Mouse (Mus musculus) hindbrain, embryonic 15.5 days (tissue): Measurements from ENCODE around the gene 1700024G13Rik. TPM values are rescaled to one million over a fixed set of nuclear protein-coding genes. Genes with fewer than 3 reads are reported as not detected.
A peak's percentile ranks its signal among the peaks of the same experiment; 100 is the strongest.
"Not testable (repeated sequence)": the region's sequence is repeated elsewhere in the genome, so short reads cannot be mapped to it uniquely, and the experiment has no call there.

Experiments
- ATAC-seq: fragments of 200-750 bp; cut with Nextera tagmentation; 2 replicates; pipeline ENCODE4 v1.8.0; 2017; ENCODE audit warnings: low read depth, moderate number of reproducible peaks, moderate TSS enrichment; ENCODE audit not compliant: low FRiP score
- H3K27ac ChIP-seq: fragments of 300-500 bp; sonication (generic); replicated peaks from 2 replicates; pipeline ENCODE4 v1.5.1; 2015; ENCODE audit warnings: mild to moderate bottlenecking, inconsistent platforms
- H3K27me3 ChIP-seq: fragments of 300-500 bp; sonication (generic); 2 replicates; pipeline ENCODE4 v1.6.1; 2015; ENCODE audit warnings: control low read depth, inconsistent platforms
- H3K36me3 ChIP-seq: fragments of 300-500 bp; sonication (generic); 2 replicates; pipeline ENCODE4 v1.6.1; 2015; ENCODE audit warnings: control low read depth, inconsistent platforms
- H3K4me1 ChIP-seq: fragments of 300-500 bp; sonication (generic); replicated peaks from 2 replicates; pipeline ENCODE4 v1.6.1; 2015; ENCODE audit warnings: control low read depth, inconsistent platforms
- H3K4me2 ChIP-seq: fragments of 300-500 bp; sonication (generic); 2 replicates; pipeline ENCODE4 v1.6.1; 2015; ENCODE audit warnings: moderate library complexity, mild to moderate bottlenecking, inconsistent platforms
- H3K4me3 ChIP-seq: fragments of 300-500 bp; sonication (generic); 2 replicates; pipeline ENCODE4 v1.5.1; 2015; ENCODE audit warnings: mild to moderate bottlenecking, inconsistent platforms
- H3K9ac ChIP-seq: fragments of 300-500 bp; sonication (generic); 2 replicates; pipeline ENCODE4 v1.6.1; 2015; ENCODE audit warnings: inconsistent platforms
- H3K9me3 ChIP-seq: fragments of 300-500 bp; sonication (generic); 2 replicates; pipeline ENCODE4 v1.6.1; 2016; ENCODE audit warnings: control low read depth, inconsistent platforms
- WGBS: fragments of 180-500 bp; shearing (Covaris S2); methylation state at CpG from one replicate; pipeline ENCODE4 v1.1.7; 2015; 5-methylcytosine and 5-hydroxymethylcytosine counted together
- polyA plus RNA-seq: library from polyadenylated mRNA; unstranded; fragments of >200 nt; fragmentation: Nextera tagmentation; extraction: Ambion mirVana; gene quantifications from 2 replicates; pipeline ENCODE4 v1.2.1, GENCODE M21; 2015

Gene 1700024G13Rik
- polyA plus RNA-seq, 1 experiment from 2014 or later = 0.61 TPM

- H3K4me2 ChIP-seq = no peak overlapping the region
- no peaks in the 10 kb centered on the region for H3K36me3 ChIP-seq
- 82% methylated on average over 2 of the region's 2 CpGs for WGBS
- H3K9ac ChIP-seq = no peak overlapping the region
- H3K27ac ChIP-seq = no peak overlapping the region
- no peaks in the 10 kb centered on the region for H3K4me1 ChIP-seq
- no peak for ATAC-seq
- H3K27me3 ChIP-seq = no peaks in the 10 kb centered on the region
- H3K4me3 ChIP-seq = no peak overlapping the region
- H3K9me3 ChIP-seq = no peaks in the 10 kb centered on the region
Observed at GRCm38 (mm10) chr14:32372510-32372909, 15.7 kb downstream of the 1700024G13Rik start.

DNA sequence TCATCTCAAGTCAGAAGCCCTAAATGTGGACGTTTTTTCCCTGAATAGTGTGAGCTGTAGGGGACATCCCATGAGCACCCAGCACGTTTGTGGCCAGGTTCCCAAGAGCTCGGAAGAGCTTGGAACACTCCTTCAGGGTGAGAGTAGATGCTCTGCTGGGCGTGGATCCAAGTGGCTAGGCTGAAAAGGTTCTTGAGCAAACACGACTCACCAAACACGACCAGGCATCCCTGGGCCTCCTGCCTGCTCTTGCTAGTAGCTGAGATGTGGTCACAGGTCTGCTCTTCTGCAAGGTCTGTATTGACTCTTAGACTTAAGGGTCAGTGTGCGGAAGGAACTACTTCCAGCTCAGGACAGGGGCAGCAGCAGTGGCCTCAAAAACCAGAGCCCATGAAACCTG lies 18.4 kb downstream of the 1700024G13Rik start:
- 72% methylated on average over 7 of the region's 7 CpGs for WGBS
- Histone ChIP-seq H3K9me3 (no peaks in the 10 kb centered on the region), H3K27me3 (no peaks in the 10 kb centered on the region), H3K4me1 (no peaks in the 10 kb centered on the region), H3K27ac (no peak overlapping the region), H3K4me3 (no peak overlapping the region), H3K36me3 (no peaks in the 10 kb centered on the region), H3K4me2 (no peak overlapping the region), H3K9ac (no peak overlapping the region)
- no peak for ATAC-seq

DNA sequence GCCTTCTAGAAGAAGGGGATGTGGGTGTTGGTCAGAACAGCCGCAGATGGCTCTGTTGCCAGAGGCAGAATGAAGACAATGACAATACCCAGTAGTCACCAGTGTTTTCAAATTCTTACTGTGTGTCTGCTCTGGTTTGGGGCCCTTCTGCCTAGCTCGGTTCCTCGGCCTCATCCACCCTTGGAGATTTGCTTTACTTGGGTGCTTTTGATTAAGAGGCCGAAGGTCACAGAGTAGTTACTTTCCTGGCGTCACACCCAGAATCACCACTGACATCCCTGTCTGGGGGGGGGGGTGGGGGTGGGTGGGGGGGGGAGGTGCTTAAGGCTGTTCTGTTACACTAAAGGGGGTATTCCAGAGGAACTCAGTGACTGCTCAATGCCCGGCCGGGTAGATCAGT lies 23.8 kb downstream of the 1700024G13Rik start:
- Histone ChIP-seq H3K27me3 (no peaks in the 10 kb centered on the region), H3K9ac (no peak overlapping the region), H3K4me2 (no peak overlapping the region), H3K27ac (no peak overlapping the region), H3K36me3 (no peaks in the 10 kb centered on the region), H3K9me3 (no peaks in the 10 kb centered on the region), H3K4me1 (no peaks in the 10 kb centered on the region), H3K4me3 (no peak overlapping the region)
- 61% methylated on average over 7 of the region's 7 CpGs for WGBS
- ATAC-seq = no peak

GRCm38 (mm10) chr14:32351181-32351920 lies 36.8 kb downstream of the 1700024G13Rik start:
- not testable (repeated sequence) for H3K27me3 ChIP-seq, H3K4me1 ChIP-seq, ATAC-seq, H3K9me3 ChIP-seq, H3K4me2 ChIP-seq, H3K27ac ChIP-seq, H3K9ac ChIP-seq, H3K36me3 ChIP-seq, H3K4me3 ChIP-seq
- 32% methylated on average over 6 of the region's 6 CpGs for WGBS

GRCm38 (mm10) chr14:32347307-32347706 lies 40.9 kb downstream of the 1700024G13Rik start:
- Histone ChIP-seq H3K27ac (no peak overlapping the region), H3K4me3 (no peak overlapping the region), H3K4me2 (no peak overlapping the region), H3K27me3 (no peaks in the 10 kb centered on the region), H3K4me1 (no peaks in the 10 kb centered on the region), H3K9ac (no peak overlapping the region), H3K9me3 (no peaks in the 10 kb centered on the region), H3K36me3 (peaks cover 9% of the 10 kb centered on the region)
- WGBS = 93% methylated on average over 9 of the region's 9 CpGs
- no peak for ATAC-seq

GRCm38 (mm10) chr14:32344694-32345093 lies 43.5 kb downstream of the 1700024G13Rik start:
- Histone ChIP-seq H3K4me1 (no peaks in the 10 kb centered on the region), H3K4me3 (no peak overlapping the region), H3K36me3 (peaks cover 14% of the 10 kb centered on the region), H3K27me3 (no peaks in the 10 kb centered on the region), H3K4me2 (no peak overlapping the region), H3K9ac (no peak overlapping the region), H3K9me3 (no peaks in the 10 kb centered on the region), H3K27ac (no peak overlapping the region)
- WGBS = 88% methylated on average over 9 of the region's 10 CpGs
- no peak for ATAC-seq

GRCm38 (mm10) chr14:32344176-32344575 lies 44.0 kb downstream of the 1700024G13Rik start:
- Histone ChIP-seq H3K9ac (no peak overlapping the region), H3K36me3 (peaks cover 17% of the 10 kb centered on the region), H3K4me3 (no peak overlapping the region), H3K27ac (no peak overlapping the region), H3K9me3 (no peaks in the 10 kb centered on the region), H3K4me2 (no peak overlapping the region), H3K4me1 (no peaks in the 10 kb centered on the region), H3K27me3 (no peaks in the 10 kb centered on the region)
- WGBS = 95% methylated on average over 7 of the region's 7 CpGs
- no peak for ATAC-seq

DNA sequence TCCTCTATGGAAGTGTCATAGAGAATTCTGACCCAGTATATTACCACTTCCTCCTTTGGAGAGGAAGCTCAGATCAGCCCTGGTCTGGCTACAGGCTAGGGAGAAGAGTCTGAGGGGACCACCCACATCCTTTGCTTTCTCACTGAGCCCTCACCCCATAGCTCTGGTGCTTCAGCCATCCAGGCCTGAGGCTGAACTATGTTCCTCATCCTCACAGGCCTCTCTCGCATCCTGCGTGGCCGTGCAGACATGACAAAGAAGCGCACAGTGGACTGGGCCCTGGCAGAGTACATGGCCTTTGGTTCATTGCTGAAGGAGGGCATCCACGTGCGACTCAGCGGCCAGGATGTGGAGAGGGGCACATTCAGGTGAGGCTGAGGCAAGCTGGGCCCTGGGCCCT lies 46.4 kb downstream of the 1700024G13Rik start:
- H3K27ac ChIP-seq = no peak overlapping the region
- no peaks in the 10 kb centered on the region for H3K4me1 ChIP-seq
- no peak overlapping the region for H3K4me2 ChIP-seq
- H3K9ac ChIP-seq = no peak overlapping the region
- no peaks in the 10 kb centered on the region for H3K9me3 ChIP-seq
- no peak overlapping the region for H3K4me3 ChIP-seq
- ATAC-seq = no peak
- WGBS = 98% methylated on average over 7 of the region's 7 CpGs
- peaks cover 31% of the 10 kb centered on the region for H3K36me3 ChIP-seq
- no peaks in the 10 kb centered on the region for H3K27me3 ChIP-seq

- WGBS = 65% methylated on average over 11 of the region's 11 CpGs
- H3K9ac ChIP-seq = no peak overlapping the region
- H3K27me3 ChIP-seq = no peaks in the 10 kb centered on the region
- no peak overlapping the region for H3K4me2 ChIP-seq
- peaks cover 23% of the 10 kb centered on the region for H3K36me3 ChIP-seq
- H3K4me1 ChIP-seq = no peaks in the 10 kb centered on the region
- H3K9me3 ChIP-seq = no peaks in the 10 kb centered on the region
- H3K27ac ChIP-seq = no peak overlapping the region
- H3K4me3 ChIP-seq = no peak overlapping the region
- peak; percentile 47; the same call in 1 of the 2 replicates for ATAC-seq
Observed at GRCm38 (mm10) chr14:32336547-32336946, 51.6 kb downstream of the 1700024G13Rik start.

DNA sequence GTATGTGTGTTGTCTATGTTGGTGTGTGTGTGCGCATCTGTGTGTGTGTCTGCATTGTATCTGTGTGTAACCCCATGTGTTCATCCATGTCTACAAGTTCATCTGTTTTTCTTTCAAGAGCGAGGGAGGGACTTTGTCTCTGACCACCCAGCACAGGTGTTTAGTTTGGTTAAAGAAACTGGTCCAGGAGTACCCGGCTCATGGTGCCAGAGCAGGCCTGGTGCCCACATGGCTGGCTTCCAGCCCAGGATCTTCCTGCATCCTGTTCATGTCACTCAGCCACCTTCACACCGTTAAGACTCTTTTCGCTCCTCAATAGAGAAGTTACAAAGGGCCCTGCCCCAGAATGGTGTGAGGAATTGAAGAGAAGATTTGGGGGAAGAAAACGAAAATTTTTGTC lies 52.2 kb downstream of the 1700024G13Rik start:
- WGBS = 77% methylated on average over 6 of the region's 6 CpGs
- H3K4me3 ChIP-seq = no peak overlapping the region
- H3K27ac ChIP-seq = no peak overlapping the region
- H3K9me3 ChIP-seq = no peaks in the 10 kb centered on the region
- no peak for ATAC-seq
- H3K27me3 ChIP-seq = no peaks in the 10 kb centered on the region
- H3K4me1 ChIP-seq = no peaks in the 10 kb centered on the region
- H3K9ac ChIP-seq = no peak overlapping the region
- H3K36me3 ChIP-seq = peaks cover 20% of the 10 kb centered on the region
- H3K4me2 ChIP-seq = no peak overlapping the region

- H3K4me1 ChIP-seq = 0 out of 2 replicates have a peak, but pooled peaks cover 3% of the 10 kb centered on the region
- WGBS = 73% methylated on average over 20 of the region's 20 CpGs
- no peak overlapping the region for H3K27ac ChIP-seq
- H3K4me2 ChIP-seq = no peak overlapping the region
- peaks cover 9% of the 10 kb centered on the region for H3K36me3 ChIP-seq
- no peaks in the 10 kb centered on the region for H3K9me3 ChIP-seq
- H3K27me3 ChIP-seq = no peaks in the 10 kb centered on the region
- no peak overlapping the region for H3K9ac ChIP-seq
- no peak for ATAC-seq
- H3K4me3 ChIP-seq = no peak overlapping the region
Observed at GRCm38 (mm10) chr14:32332515-32333445, 55.4 kb downstream of the 1700024G13Rik start.

GRCm38 (mm10) chr14:32327366-32327765 lies 60.8 kb downstream of the 1700024G13Rik start:
- H3K4me3 ChIP-seq = no peak overlapping the region
- H3K27me3 ChIP-seq = no peaks in the 10 kb centered on the region
- ATAC-seq = peak; percentile 45; the same call in 1 of the 2 replicates
- H3K4me1 ChIP-seq = peaks cover 11% of the 10 kb centered on the region
- H3K9ac ChIP-seq = no peak overlapping the region
- WGBS = 58% methylated on average over 9 of the region's 9 CpGs
- H3K27ac ChIP-seq = no peak overlapping the region
- no peaks in the 10 kb centered on the region for H3K9me3 ChIP-seq
- H3K36me3 ChIP-seq = no peaks in the 10 kb centered on the region
- H3K4me2 ChIP-seq = no peak overlapping the region
